Mouse (Mus musculus) intestine, postnatal 0 days (tissue): Measurements from ENCODE around the gene Pcnx2. TPM values are rescaled to one million over a fixed set of nuclear protein-coding genes. Genes with fewer than 3 reads are reported as not detected.
A peak's percentile ranks its signal among the peaks of the same experiment; 100 is the strongest.

ENCODE experiments used
- ATAC-seq: fragments of 200-750 bp; cut with Nextera tagmentation; 2 replicates; pipeline ENCODE4 v1.8.0; 2017; ENCODE audit warnings: mild to moderate bottlenecking, moderate TSS enrichment, moderate library complexity
- H3K27ac ChIP-seq: fragments of 300-500 bp; sonication (generic); 2 replicates; pipeline ENCODE4 v1.5.1; 2014; ENCODE audit warnings: mild to moderate bottlenecking, low read depth, low read length, moderate library complexity
- H3K27me3 ChIP-seq: fragments of 300-500 bp; sonication (generic); replicated peaks from 2 replicates; pipeline ENCODE4 v1.6.1; 2014; ENCODE audit warnings: low read length, mixed read lengths; ENCODE audit not compliant: control insufficient read depth, insufficient read depth
- H3K36me3 ChIP-seq: fragments of 300-500 bp; sonication (generic); 2 replicates; pipeline ENCODE4 v1.6.1; 2014; ENCODE audit warnings: mild to moderate bottlenecking, moderate library complexity; ENCODE audit not compliant: control insufficient read depth, insufficient read depth
- H3K4me1 ChIP-seq: fragments of 300-500 bp; sonication (generic); replicated peaks from 2 replicates; pipeline ENCODE4 v1.6.1; 2014; ENCODE audit warnings: antibody characterized with exemption, low read length, mixed read lengths; ENCODE audit not compliant: control insufficient read depth, insufficient read depth
- H3K4me2 ChIP-seq: fragments of 300-500 bp; sonication (generic); replicated peaks from 2 replicates; pipeline ENCODE4 v1.6.1; 2014; ENCODE audit warnings: low read depth, mild to moderate bottlenecking, moderate library complexity
- H3K4me3 ChIP-seq: fragments of 300-500 bp; sonication (generic); 2 replicates; pipeline ENCODE4 v1.5.1; 2014; ENCODE audit warnings: low read depth, low read length
- H3K9ac ChIP-seq: fragments of 300-500 bp; sonication (generic); 2 replicates; pipeline ENCODE4 v1.6.1; 2014; ENCODE audit warnings: mild to moderate bottlenecking, low read depth, low read length
- H3K9me3 ChIP-seq: fragments of 300-500 bp; sonication (generic); 2 replicates; pipeline ENCODE4 v1.6.1; 2016; ENCODE audit warnings: mixed run types; ENCODE audit not compliant: control insufficient read depth
- CTCF ChIP-seq: sonication (generic); IDR thresholded peaks from 2 replicates; pipeline ENCODE4 v1.5.1; 2016; ENCODE audit warnings: low read depth, mild to moderate bottlenecking, control low read depth, antibody characterized with exemption, moderate library complexity
- WGBS: fragments of 180-500 bp; shearing (Covaris S2); extraction: QIAGEN DNeasy Blood & Tissue Kit; methylation state at CpG from one replicate; pipeline ENCODE4 v1.1.7; 2014; 5-methylcytosine and 5-hydroxymethylcytosine counted together
- polyA plus RNA-seq: library from polyadenylated mRNA; unstranded; fragments of >200 nt; fragmentation: Nextera tagmentation; extraction: Ambion mirVana; gene quantifications from 2 replicates; pipeline ENCODE4 v1.2.1, GENCODE M21; 2015

The Pcnx2 gene
- polyA plus RNA-seq, 1 experiment from 2014 or later = 0.29 TPM

- no peak for TF ChIP-seq CTCF
- WGBS = 43% methylated on average over 2 of the region's 2 CpGs
- Histone ChIP-seq H3K9ac (no peak overlapping the region), H3K4me2 (no peak overlapping the region), H3K36me3 (no peaks in the 10 kb centered on the region), H3K4me3 (no peak overlapping the region), H3K27ac (no peak overlapping the region), H3K4me1 (no peaks in the 10 kb centered on the region), H3K27me3 (no peaks in the 10 kb centered on the region), H3K9me3 (no peaks in the 10 kb centered on the region)
- no peak for ATAC-seq
These were observed 24.9 kb downstream of the Pcnx2 start for GRCm38 (mm10) chr8:125873250-125873534.

GRCm38 (mm10) chr8:125872501-125873249, 25.4 kb downstream of the Pcnx2 start:
- no peak overlapping the region for H3K4me3 ChIP-seq
- no peak for TF ChIP-seq CTCF
- H3K36me3 ChIP-seq = no peaks in the 10 kb centered on the region
- H3K9me3 ChIP-seq = no peaks in the 10 kb centered on the region
- H3K9ac ChIP-seq = no peak overlapping the region; the same call in 1 of the 2 replicates
- H3K4me2 ChIP-seq = no peak overlapping the region
- H3K27me3 ChIP-seq = no peaks in the 10 kb centered on the region
- no peak overlapping the region; the same call in 1 of the 2 replicates for H3K27ac ChIP-seq
- no peaks in the 10 kb centered on the region for H3K4me1 ChIP-seq
- ATAC-seq = no peak
- WGBS = 65% methylated on average over 9 of the region's 9 CpGs

GRCm38 (mm10) chr8:125870821-125871321, 27.2 kb downstream of the Pcnx2 start:
- ATAC-seq = peak; percentile 35; the same call in 1 of the 2 replicates
- Histone ChIP-seq H3K27me3 (no peaks in the 10 kb centered on the region), H3K36me3 (no peaks in the 10 kb centered on the region), H3K4me2 (0 out of 2 replicates have a peak overlapping the region, but pooled peaks have one; percentile 27), H3K9ac (no peak overlapping the region), H3K4me3 (no peak overlapping the region), H3K27ac (no peak overlapping the region), H3K4me1 (no peaks in the 10 kb centered on the region), H3K9me3 (no peaks in the 10 kb centered on the region)
- WGBS = 1% methylated on average over 7 of the region's 7 CpGs
- peak; percentile 92 for TF ChIP-seq CTCF

- ATAC-seq = peak; percentile 6; the same call in 1 of the 2 replicates
- TF ChIP-seq CTCF = no peak
These were observed 27.9 kb downstream of the Pcnx2 start for GRCm38 (mm10) chr8:125870179-125870702.

GRCm38 (mm10) chr8:125869739-125870138, 28.4 kb downstream of the Pcnx2 start:
- Histone ChIP-seq H3K9me3 (no peaks in the 10 kb centered on the region), H3K27me3 (no peaks in the 10 kb centered on the region), H3K4me3 (no peak overlapping the region), H3K4me1 (no peaks in the 10 kb centered on the region), H3K36me3 (no peaks in the 10 kb centered on the region), H3K27ac (no peak overlapping the region), H3K9ac (no peak overlapping the region), H3K4me2 (no peak overlapping the region)
- 90% methylated on average over 3 of the region's 3 CpGs for WGBS
- TF ChIP-seq CTCF = no peak
- ATAC-seq = no peak

More at GRCm38 (mm10) chr8:125870179-125870702, 27.9 kb downstream of the Pcnx2 start:
- no peak overlapping the region for H3K9ac ChIP-seq
- no peak overlapping the region for H3K4me2 ChIP-seq
- no peaks in the 10 kb centered on the region for H3K4me1 ChIP-seq
- no peak overlapping the region for H3K27ac ChIP-seq
- no peaks in the 10 kb centered on the region for H3K9me3 ChIP-seq
- no peaks in the 10 kb centered on the region for H3K36me3 ChIP-seq
- WGBS = 39% methylated on average over 6 of the region's 6 CpGs
- H3K27me3 ChIP-seq = no peaks in the 10 kb centered on the region
- no peak overlapping the region for H3K4me3 ChIP-seq

- H3K27me3 ChIP-seq = no peaks in the 10 kb centered on the region
- peak; percentile 44 for TF ChIP-seq CTCF
- H3K9me3 ChIP-seq = no peaks in the 10 kb centered on the region
- H3K4me2 ChIP-seq = no peak overlapping the region
- no peak for ATAC-seq
- H3K4me3 ChIP-seq = no peak overlapping the region
- no peak overlapping the region for H3K9ac ChIP-seq
- no peak overlapping the region for H3K27ac ChIP-seq
- WGBS = 62% methylated on average over 7 of the region's 7 CpGs
- no peaks in the 10 kb centered on the region for H3K36me3 ChIP-seq
- no peaks in the 10 kb centered on the region for H3K4me1 ChIP-seq
These were observed 29.6 kb downstream of the Pcnx2 start for GRCm38 (mm10) chr8:125868552-125868951.
